Mouse (Mus musculus) heart, adult 2 months (tissue): ENCODE data around the gene Ppp6r3. TPM values are rescaled to one million over a fixed set of nuclear protein-coding genes. Genes with fewer than 3 reads are reported as not detected.

Experiments
- DNase-seq, 2 experiments: peaks; one replicate each; pipeline ENCODE4 v3.0.0; 2021
- H3K27ac ChIP-seq: fragments of 200-600 bp; 2 replicates; pipeline ENCODE4 v1.8.1; 2022
- H3K27me3 ChIP-seq: fragments of 200-500 bp; 2 replicates; pipeline ENCODE4 v1.6.1; 2012; ENCODE audit warnings: mild to moderate bottlenecking, low read length, inconsistent platforms, mixed read lengths; ENCODE audit not compliant: control insufficient read depth, insufficient read depth
- H3K36me3 ChIP-seq: fragments of 200-500 bp; 2 replicates; pipeline ENCODE4 v1.6.1; 2012; ENCODE audit warnings: low read length, inconsistent platforms; ENCODE audit not compliant: control insufficient read depth, insufficient read depth
- H3K4me1 ChIP-seq: fragments of 200-500 bp; 2 replicates; pipeline ENCODE4 v1.6.1; 2011; ENCODE audit warnings: low read length; ENCODE audit not compliant: control insufficient read depth, insufficient read depth
- H3K4me3 ChIP-seq: fragments of 200-600 bp; 2 replicates; pipeline ENCODE4 v1.8.1; 2022
- H3K79me2 ChIP-seq: fragments of 200-500 bp; replicated peaks from 2 replicates; pipeline ENCODE4 v1.6.1; 2012; ENCODE audit warnings: mild to moderate bottlenecking, inconsistent platforms, low read length, moderate library complexity, mixed read lengths; ENCODE audit not compliant: control insufficient read depth, insufficient read depth
- H3K9ac ChIP-seq: fragments of 200-500 bp; 2 replicates; pipeline ENCODE4 v1.6.1; 2012; ENCODE audit warnings: low read depth, mild to moderate bottlenecking, control low read depth, inconsistent platforms, low read length, mixed read lengths
- CTCF ChIP-seq: fragments of 200-600 bp; IDR thresholded peaks from 2 replicates; pipeline ENCODE4 v1.8.1; 2022; ENCODE audit warnings: antibody characterized with exemption, mild to moderate bottlenecking, moderate library complexity
- EP300 ChIP-seq: fragments of 200-500 bp; IDR thresholded peaks from 2 replicates; pipeline ENCODE4 v1.6.1; 2011; ENCODE audit warnings: low read depth, low read length, control low read depth; ENCODE audit not compliant: insufficient read depth
- POLR2A ChIP-seq: fragments of 200-500 bp; IDR thresholded peaks from 2 replicates; pipeline ENCODE4 v1.6.1; 2011; ENCODE audit warnings: mild to moderate bottlenecking, low read depth, low read length, control low read depth; ENCODE audit not compliant: insufficient read depth
- WGBS: fragments of 180-500 bp; shearing (Covaris S2); methylation state at CpG from one replicate; pipeline ENCODE4 v1.1.7; 2018; 5-methylcytosine and 5-hydroxymethylcytosine counted together
- intact Hi-C: fragments of 180-260 bp; cut with DNase I; formaldehyde crosslinking; loops from one replicate; pipeline ENCODE4 v1.15.1; 2025
- polyA plus RNA-seq: library from polyadenylated mRNA; depleted of rRNA; stranded (reverse); fragments of >200 nt; gene quantifications from 2 replicates; pipeline ENCODE4 v1.2.3, GENCODE M21; 2012
- total RNA-seq, 2 experiments: library from RNA; stranded (reverse); gene quantifications; 2 replicates each; pipeline ENCODE4 v1.2.3; 2021

The Ppp6r3 gene
- total and polyA plus RNA-seq, 3 experiments = 45.8 to 79.3 (median 72.9) TPM

DNA sequence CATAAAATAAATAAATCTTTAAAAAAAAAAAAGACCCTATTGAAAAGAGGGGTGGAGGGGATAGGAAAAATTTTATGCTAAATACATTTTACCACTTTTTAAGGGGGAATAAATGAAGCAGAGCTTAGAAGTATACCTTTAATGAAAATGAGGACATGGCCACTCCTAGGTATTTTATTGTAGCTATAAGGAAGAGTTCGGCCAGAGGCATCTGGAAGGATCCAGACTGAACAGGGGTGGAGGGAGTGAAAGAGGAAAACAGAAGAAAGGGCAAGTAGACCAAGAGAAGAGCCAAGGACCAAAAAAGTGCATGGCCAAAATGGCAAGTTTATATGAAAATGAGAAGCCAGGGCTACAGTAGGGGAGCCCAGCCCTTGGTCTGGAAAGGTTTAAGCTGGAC lies 25.4 kb downstream of the Ppp6r3 start:
- TF ChIP-seq CTCF (no peak), EP300 (no peak), POLR2A (no peak)
- H3K4me1 ChIP-seq = peaks cover 16% of the 10 kb centered on the region
- peaks cover 30% of the 10 kb centered on the region for H3K36me3 ChIP-seq
- no peak for DNase-seq
- no peak overlapping the region for H3K9ac ChIP-seq
- no peaks in the 10 kb centered on the region for H3K27me3 ChIP-seq
- peaks cover 14% of the 10 kb centered on the region for H3K79me2 ChIP-seq
- no peak overlapping the region for H3K4me3 ChIP-seq
- 87% methylated on average over 1 of the region's 1 CpGs for WGBS
- no peak overlapping the region for H3K27ac ChIP-seq
- intact Hi-C loops = no loop called here

- 79% methylated on average over 1 of the region's 1 CpGs for WGBS
- intact Hi-C loops = no loop called here
These were observed 26.3 kb downstream of the Ppp6r3 start for GRCm38 (mm10) chr19:3549263-3549662.

DNA sequence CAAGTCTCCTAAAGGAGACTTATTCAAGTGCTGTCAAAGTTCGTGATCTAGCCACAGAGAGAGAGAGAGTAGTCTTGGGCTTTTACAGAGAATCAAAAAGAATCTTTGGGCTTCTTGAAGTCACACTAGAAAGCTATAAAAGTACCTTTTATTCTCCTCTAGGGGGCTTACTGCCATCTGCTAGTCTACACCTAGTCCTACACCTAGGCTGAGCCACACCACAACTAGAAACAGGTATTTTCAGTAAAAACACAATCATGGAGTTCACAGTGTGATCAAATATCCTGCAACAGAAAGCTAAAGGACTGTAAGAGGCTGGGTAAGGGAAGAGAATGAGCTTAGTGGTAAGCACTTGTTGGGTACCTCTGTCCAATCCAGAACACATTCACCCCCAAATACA lies 27.2 kb downstream of the Ppp6r3 start:
- H3K4me3 ChIP-seq = no peak overlapping the region
- no peak overlapping the region for H3K9ac ChIP-seq
- H3K36me3 ChIP-seq = peaks cover 40% of the 10 kb centered on the region
- H3K4me1 ChIP-seq = peaks cover 22% of the 10 kb centered on the region
- no peak overlapping the region for H3K27ac ChIP-seq
- 94% methylated on average over 1 of the region's 1 CpGs for WGBS
- peaks cover 14% of the 10 kb centered on the region for H3K79me2 ChIP-seq
- DNase-seq = no peak
- intact Hi-C loops = no loop called here
- TF ChIP-seq CTCF (peak; percentile 31), POLR2A (no peak)
- H3K27me3 ChIP-seq = no peaks in the 10 kb centered on the region

More at GRCm38 (mm10) chr19:3549263-3549662, 26.3 kb downstream of the Ppp6r3 start:
- Histone ChIP-seq H3K36me3 (peaks cover 33% of the 10 kb centered on the region), H3K79me2 (peaks cover 12% of the 10 kb centered on the region), H3K27me3 (no peaks in the 10 kb centered on the region), H3K4me1 (peaks cover 21% of the 10 kb centered on the region), H3K27ac (no peak overlapping the region), H3K4me3 (no peak overlapping the region), H3K9ac (no peak overlapping the region)
- no peak for DNase-seq
- TF ChIP-seq CTCF (no peak), EP300 (no peak), POLR2A (no peak)

- Histone ChIP-seq H3K79me2 (peaks cover 10% of the 10 kb centered on the region), H3K36me3 (peaks cover 52% of the 10 kb centered on the region), H3K27ac (no peak overlapping the region), H3K9ac (no peak overlapping the region), H3K27me3 (no peaks in the 10 kb centered on the region), H3K4me3 (no peak overlapping the region), H3K4me1 (peaks cover 17% of the 10 kb centered on the region)
- intact Hi-C loops = no loop called here
- WGBS = 83% methylated on average over 2 of the region's 2 CpGs
- TF ChIP-seq EP300 = no peak
- TF ChIP-seq CTCF = no peak
- TF ChIP-seq POLR2A = no peak
- DNase-seq = no peak
These were observed 30.6 kb downstream of the Ppp6r3 start for GRCm38 (mm10) chr19:3544995-3545394.

DNA sequence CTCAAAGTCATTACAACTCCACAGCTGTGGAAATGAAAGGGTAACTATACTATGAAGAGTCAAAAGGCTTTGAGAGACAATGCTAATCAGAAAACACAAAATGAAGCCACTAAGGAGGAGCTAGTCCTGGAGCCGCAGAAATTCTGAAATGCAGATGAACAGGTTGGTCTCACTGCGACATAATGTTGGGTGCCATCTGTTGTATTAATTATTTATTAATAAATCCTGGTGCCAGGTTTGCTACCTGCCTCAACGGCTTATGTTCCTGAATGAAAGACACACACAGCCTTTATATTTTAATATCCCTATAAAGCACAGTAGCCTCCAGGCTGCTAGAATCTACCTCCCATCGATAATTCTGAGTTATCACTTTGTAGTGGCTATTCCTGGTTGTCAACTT lies 33.0 kb downstream of the Ppp6r3 start:
- Histone ChIP-seq H3K79me2 (peaks cover 10% of the 10 kb centered on the region), H3K4me1 (peaks cover 18% of the 10 kb centered on the region), H3K27ac (no peak overlapping the region), H3K9ac (no peak overlapping the region), H3K27me3 (no peaks in the 10 kb centered on the region), H3K36me3 (peaks cover 56% of the 10 kb centered on the region), H3K4me3 (no peak overlapping the region)
- WGBS = 93% methylated on average over 4 of the region's 4 CpGs
- TF ChIP-seq POLR2A (no peak), CTCF (no peak), EP300 (no peak)
- DNase-seq = no peak
- intact Hi-C loops = no loop called here

DNA sequence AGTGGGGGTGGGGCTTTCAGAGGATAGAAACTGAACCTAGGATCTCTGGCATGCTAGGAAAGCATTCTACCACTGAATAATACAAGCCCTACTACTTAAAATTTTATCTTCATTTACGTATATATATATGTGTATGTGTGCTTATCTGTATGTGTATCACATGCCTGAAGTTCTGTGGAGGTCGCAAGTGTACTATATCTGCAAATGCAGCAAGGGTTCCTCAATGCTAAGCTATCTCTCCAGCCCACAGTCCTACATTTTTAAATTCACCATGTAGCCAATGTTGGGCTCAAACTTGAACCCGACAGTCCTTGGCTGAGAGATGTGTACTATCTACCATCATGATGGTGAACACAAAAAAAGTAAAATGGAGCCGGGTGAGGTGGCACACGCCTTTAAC lies 34.6 kb downstream of the Ppp6r3 start:
- Histone ChIP-seq H3K27me3 (no peaks in the 10 kb centered on the region), H3K36me3 (peaks cover 44% of the 10 kb centered on the region), H3K4me1 (peaks cover 13% of the 10 kb centered on the region), H3K27ac (no peak overlapping the region), H3K4me3 (no peak overlapping the region), H3K9ac (no peak overlapping the region), H3K79me2 (peaks cover 11% of the 10 kb centered on the region)
- intact Hi-C loops = no loop called here
- no peak for DNase-seq
- WGBS = 92% methylated on average over 5 of the region's 5 CpGs
- no peak for TF ChIP-seq EP300
- TF ChIP-seq POLR2A = no peak
- no peak for TF ChIP-seq CTCF

DNA sequence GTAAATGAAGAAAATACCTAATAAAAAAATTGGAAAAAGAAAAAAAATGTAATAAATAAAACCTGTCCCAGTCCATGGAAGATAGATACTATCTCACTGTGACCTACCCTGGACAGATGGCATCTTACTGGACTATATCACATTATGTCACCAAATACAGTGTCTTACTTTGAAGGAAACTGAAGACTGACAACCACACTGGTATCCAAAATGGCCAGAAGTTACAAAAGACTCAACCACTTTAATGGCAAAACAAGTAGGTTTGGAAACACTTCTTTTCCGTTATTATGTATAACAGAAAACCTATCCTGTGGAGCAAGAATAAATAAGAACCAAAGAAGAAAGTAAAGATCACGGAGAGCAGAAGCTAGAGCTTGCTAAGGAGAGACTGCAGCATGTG lies 35.3 kb downstream of the Ppp6r3 start:
- Histone ChIP-seq H3K27me3 (no peaks in the 10 kb centered on the region), H3K4me1 (peaks cover 13% of the 10 kb centered on the region), H3K4me3 (no peak overlapping the region), H3K9ac (no peak overlapping the region), H3K27ac (no peak overlapping the region), H3K36me3 (peaks cover 45% of the 10 kb centered on the region), H3K79me2 (peaks cover 9% of the 10 kb centered on the region)
- DNase-seq = no peak
- TF ChIP-seq POLR2A (no peak), EP300 (no peak), CTCF (no peak)
- intact Hi-C loops = no loop called here
- 86% methylated on average over 2 of the region's 2 CpGs for WGBS
